Mouse (Mus musculus): ENCODE results near the gene Enpp7. TPM values are rescaled to one million over a fixed set of nuclear protein-coding genes. Genes with fewer than 3 reads are reported as not detected.

Gene Enpp7
- polyA plus RNA-seq (2016; fragmentation: Nextera tagmentation; extraction: Ambion mirVana): not detected in 2 replicates

DNA sequence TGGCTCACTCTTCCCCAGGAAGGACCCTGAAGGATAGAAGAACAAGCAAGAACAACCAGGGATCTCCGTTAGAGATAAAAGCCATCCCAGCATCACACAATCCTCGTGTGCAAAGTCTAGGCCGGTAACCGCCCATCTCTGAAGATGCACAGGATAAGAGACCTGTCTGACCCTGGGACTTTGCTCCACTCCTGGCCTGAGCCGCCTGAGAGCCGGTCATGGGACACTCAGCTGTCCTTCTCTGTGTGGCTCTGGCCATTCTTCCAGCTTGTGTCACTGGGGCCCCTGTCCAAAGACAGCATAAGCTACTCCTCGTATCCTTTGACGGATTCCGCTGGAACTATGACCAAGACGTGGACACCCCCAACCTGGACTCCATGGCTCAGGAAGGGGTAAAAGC lies at the start of gene Enpp7:
Gene Enpp7, plus strand, starts transcription at position 190 of the 400 bp plus-strand sequence.
- H3K27ac ChIP-seq (replicated peaks): no peak within 1 kb of the TSS
- H3K4me1 ChIP-seq: no peaks in the 10 kb centered on the region; the same call in none of the 2 replicates
- WGBS: 90% methylated on average over 10 of the region's 10 CpGs
- no peak for DNase-seq (ENCODE audit: low spot score)
- H3K9me3 ChIP-seq: no peaks in the 10 kb centered on the region
- no peaks in the 10 kb centered on the region for H3K27me3 ChIP-seq (replicated peaks; ENCODE audit: low read depth, poor library complexity, severe bottlenecking)
- no peaks in the 10 kb centered on the region for H3K36me3 ChIP-seq (replicated peaks)
- H3K4me3 ChIP-seq: no peak within 1 kb of the TSS

DNA sequence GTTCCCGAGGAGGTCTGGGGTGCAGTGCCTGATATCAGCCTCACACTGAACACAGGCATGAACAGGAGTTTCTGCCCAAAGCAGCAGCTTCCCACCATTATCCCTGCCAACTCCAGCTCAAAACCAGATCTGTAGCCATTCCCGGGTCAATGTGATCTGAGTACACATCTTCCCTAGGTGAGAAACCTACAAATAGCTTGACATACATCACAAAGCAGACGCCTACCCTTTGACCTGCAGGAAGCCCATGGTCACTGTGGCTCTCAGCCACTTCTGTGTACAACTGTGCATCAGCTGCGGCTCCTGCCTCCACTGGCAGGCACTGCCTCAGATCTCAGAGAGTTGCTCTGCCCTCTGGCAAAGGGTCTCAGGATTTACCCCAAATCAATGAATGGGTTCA lies 48.3 kb upstream of the Enpp7 start:
- no peaks in the 10 kb centered on the region for H3K9me3 ChIP-seq
- no peak for DNase-seq (ENCODE audit: low spot score)
- H3K27me3 ChIP-seq (replicated peaks; ENCODE audit: low read depth, poor library complexity, severe bottlenecking): peaks cover 7% of the 10 kb centered on the region
- no peak overlapping the region for H3K4me3 ChIP-seq
- no peaks in the 10 kb centered on the region for H3K36me3 ChIP-seq (replicated peaks)
- WGBS: 84% methylated on average over 4 of the region's 4 CpGs
- H3K4me1 ChIP-seq: peaks cover 11% of the 10 kb centered on the region
- no peak overlapping the region for H3K27ac ChIP-seq (replicated peaks)

DNA sequence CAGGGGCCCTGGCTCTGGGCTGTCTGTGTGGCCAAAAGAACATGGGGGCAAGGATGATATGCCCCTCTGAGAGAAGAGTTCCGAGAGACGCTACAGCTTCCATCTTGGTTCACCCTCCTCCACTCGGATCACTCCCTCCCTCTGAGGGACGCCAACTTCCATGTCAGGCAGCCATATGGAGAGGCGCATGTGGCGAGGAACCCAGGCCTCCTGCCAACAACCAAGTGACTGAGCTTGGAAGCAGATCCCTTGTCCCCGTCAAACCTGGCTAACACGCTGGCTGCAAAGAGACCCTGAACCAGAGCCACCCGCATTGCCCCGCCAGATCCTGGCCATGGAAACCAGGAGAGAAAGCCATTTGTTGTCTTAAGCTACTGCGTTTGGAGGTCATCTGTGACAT lies 47.4 kb upstream of the Enpp7 start:
- Histone ChIP-seq H3K4me1 (peaks cover 11% of the 10 kb centered on the region), H3K36me3 (replicated peaks) (no peaks in the 10 kb centered on the region), H3K9me3 (no peaks in the 10 kb centered on the region), H3K4me3 (no peak overlapping the region), H3K27me3 (replicated peaks; ENCODE audit: low read depth, poor library complexity, severe bottlenecking) (peaks cover 7% of the 10 kb centered on the region), H3K27ac (replicated peaks) (no peak overlapping the region)
- DNase-seq (ENCODE audit: low spot score): no peak
- WGBS: 83% methylated on average over 11 of the region's 11 CpGs

DNA sequence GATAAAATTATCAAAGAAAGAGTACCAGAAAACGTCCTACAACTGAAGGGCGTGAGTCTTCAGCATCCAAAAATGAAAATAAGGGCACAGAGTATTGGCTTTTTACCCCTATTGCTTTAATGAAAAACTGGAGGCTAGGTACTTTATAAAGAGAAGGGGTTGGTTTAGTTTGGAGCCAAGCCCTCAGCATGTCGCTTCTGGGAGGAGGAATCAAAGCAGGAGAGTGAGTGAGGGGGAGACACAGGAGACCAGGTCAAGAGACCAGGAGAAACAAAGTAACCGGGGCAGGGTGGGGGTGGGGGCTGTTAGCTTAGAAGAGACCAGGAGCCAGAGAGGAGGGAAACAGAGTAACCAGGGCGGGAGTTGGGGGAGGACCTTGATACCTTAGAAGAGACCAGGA lies 46.7 kb upstream of the Enpp7 start:
- Histone ChIP-seq H3K36me3 (replicated peaks) (no peaks in the 10 kb centered on the region), H3K4me3 (no peak overlapping the region), H3K27ac (replicated peaks) (no peak overlapping the region), H3K9me3 (no peaks in the 10 kb centered on the region), H3K4me1 (peaks cover 6% of the 10 kb centered on the region), H3K27me3 (replicated peaks; ENCODE audit: low read depth, poor library complexity, severe bottlenecking) (peaks cover 7% of the 10 kb centered on the region)
- DNase-seq (ENCODE audit: low spot score): no peak
- WGBS: 51% methylated on average over 5 of the region's 5 CpGs

DNA sequence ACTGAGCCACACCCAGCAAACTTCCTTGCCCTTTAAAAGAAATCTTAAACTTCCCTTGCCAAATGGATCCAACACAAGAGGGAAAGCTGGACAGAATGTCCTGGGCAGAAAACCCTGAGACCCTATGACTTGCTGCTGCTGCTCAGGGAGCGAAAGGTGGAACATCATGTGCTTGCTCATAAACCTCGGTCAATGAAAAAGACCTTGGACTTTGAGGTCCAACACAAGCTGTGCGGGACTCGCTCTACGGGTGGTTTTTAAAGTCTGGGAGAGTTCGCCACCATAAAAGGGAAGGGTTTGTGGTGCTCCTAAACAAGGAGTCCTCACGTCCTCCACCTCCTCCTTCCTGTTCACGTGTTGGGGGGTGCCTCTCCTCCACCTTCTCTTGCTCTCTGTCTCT lies 42.1 kb upstream of the Enpp7 start:
- DNase-seq (ENCODE audit: low spot score): no peak
- H3K36me3 ChIP-seq (replicated peaks): no peaks in the 10 kb centered on the region
- H3K4me1 ChIP-seq: peaks cover 6% of the 10 kb centered on the region; the same call in 1 of the 2 replicates
- H3K27ac ChIP-seq (replicated peaks): no peak overlapping the region
- WGBS: 87% methylated on average over 8 of the region's 8 CpGs
- H3K4me3 ChIP-seq: no peak overlapping the region
- peaks cover 14% of the 10 kb centered on the region for H3K27me3 ChIP-seq (replicated peaks; ENCODE audit: low read depth, poor library complexity, severe bottlenecking)
- H3K9me3 ChIP-seq: no peaks in the 10 kb centered on the region

DNA sequence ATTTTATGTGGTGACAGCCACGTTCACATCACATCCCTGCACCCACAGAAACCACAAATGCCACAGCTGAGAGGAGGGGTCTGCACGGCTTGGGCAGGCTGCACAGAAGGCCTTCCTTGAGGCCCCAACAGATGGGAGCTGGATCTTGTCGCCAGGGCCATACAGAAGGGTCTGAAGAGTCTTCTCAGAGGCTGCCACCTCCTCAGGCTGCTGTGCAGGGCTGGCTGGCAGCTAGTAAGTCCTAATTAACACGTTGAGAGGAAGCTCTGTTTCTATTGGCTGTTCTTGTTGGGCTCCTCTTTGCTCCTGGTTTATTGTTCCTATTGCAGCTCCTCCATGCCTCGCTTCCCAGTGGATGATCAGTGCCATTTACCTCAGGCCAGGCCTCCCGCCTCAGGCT lies 33.0 kb upstream of the Enpp7 start:
- no peak overlapping the region for H3K4me3 ChIP-seq
- DNase-seq (ENCODE audit: low spot score): no peak
- H3K36me3 ChIP-seq (replicated peaks): no peaks in the 10 kb centered on the region
- H3K27me3 ChIP-seq (replicated peaks; ENCODE audit: low read depth, poor library complexity, severe bottlenecking): peaks cover 23% of the 10 kb centered on the region; the same call in 1 of the 2 replicates
- H3K27ac ChIP-seq (replicated peaks): 0 out of 2 replicates have a peak overlapping the region, but pooled peaks have one; percentile 24
- 47% methylated on average over 6 of the region's 6 CpGs for WGBS
- peaks cover 38% of the 10 kb centered on the region for H3K4me1 ChIP-seq
- H3K9me3 ChIP-seq: no peaks in the 10 kb centered on the region

DNA sequence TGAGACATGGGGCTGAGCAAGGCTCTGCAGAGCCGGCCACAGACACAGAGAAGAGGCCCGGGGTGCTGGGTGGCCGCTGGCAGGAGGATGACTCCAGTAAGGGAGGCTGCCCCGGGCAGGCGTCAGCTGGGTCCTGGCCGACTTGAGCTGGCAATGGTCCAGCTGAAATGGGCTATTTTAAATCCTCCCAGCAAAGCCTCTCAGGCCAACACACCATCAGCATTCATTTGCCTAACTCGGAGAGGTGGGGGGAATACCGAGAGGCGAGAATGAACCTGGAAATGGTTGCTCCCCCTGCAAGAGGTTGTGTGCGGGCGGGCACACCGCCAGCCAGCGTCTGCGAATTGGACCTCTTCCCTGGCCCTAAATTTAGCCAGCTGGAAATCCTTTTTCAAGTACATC lies 30.9 kb upstream of the Enpp7 start:
- Histone ChIP-seq H3K9me3 (no peaks in the 10 kb centered on the region), H3K4me1 (peaks cover 48% of the 10 kb centered on the region), H3K27ac (replicated peaks) (no peak overlapping the region), H3K27me3 (replicated peaks; ENCODE audit: low read depth, poor library complexity, severe bottlenecking) (peaks cover 11% of the 10 kb centered on the region; the same call in 1 of the 2 replicates), H3K4me3 (no peak overlapping the region), H3K36me3 (replicated peaks) (no peaks in the 10 kb centered on the region)
- DNase-seq (ENCODE audit: low spot score): no peak
- WGBS: 75% methylated on average over 14 of the region's 14 CpGs

DNA sequence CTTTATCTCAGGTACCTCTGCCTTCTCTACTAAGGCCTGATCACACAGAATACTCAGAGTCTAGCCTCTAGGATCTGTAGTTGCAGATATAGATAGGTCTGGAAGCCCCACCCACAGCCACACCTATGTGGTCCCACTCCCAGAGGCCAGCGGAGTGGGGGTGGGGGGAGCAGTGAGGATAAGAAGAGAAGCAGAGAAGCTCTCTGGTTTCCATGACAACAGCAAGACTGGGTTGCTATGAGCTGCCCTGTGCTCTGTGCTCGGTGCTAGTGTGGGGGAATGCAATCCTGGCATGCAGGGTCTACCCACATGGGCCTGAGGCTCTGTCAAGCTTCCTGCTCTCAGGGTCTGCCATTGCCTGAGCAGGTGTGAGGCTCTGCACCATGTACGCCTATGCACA lies 27.3 kb upstream of the Enpp7 start:
- DNase-seq (ENCODE audit: low spot score): no peak
- Histone ChIP-seq H3K27ac (replicated peaks) (no peak overlapping the region), H3K4me3 (no peak overlapping the region), H3K4me1 (peaks cover 48% of the 10 kb centered on the region), H3K27me3 (replicated peaks; ENCODE audit: low read depth, poor library complexity, severe bottlenecking) (peaks cover 11% of the 10 kb centered on the region; the same call in 1 of the 2 replicates), H3K36me3 (replicated peaks) (no peaks in the 10 kb centered on the region), H3K9me3 (no peaks in the 10 kb centered on the region)
- 70% methylated on average over 3 of the region's 3 CpGs for WGBS

DNA sequence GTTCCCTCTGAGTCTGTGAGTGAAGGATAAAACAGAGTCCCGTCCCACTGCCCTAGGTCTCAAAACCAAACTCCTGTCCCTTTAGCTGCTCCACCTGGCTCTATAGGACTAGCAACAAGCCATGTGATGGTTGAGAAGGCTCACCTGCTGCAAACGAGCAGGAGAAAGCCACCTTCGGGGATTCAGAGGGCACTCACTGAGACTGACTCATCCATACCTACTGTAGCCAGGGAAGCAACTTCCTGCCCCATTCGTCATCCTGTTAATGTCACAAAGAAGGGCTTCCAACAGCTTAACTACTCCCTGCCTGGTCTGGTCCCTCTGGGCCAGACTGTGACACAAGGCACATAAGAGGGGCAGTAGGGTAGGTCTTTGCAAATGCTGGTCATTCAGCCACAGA lies 25.5 kb upstream of the Enpp7 start:
- DNase-seq (ENCODE audit: low spot score): no peak
- WGBS: 62% methylated on average over 4 of the region's 4 CpGs
- H3K36me3 ChIP-seq (replicated peaks): no peaks in the 10 kb centered on the region
- no peaks in the 10 kb centered on the region for H3K9me3 ChIP-seq
- no peak overlapping the region for H3K4me3 ChIP-seq
- peaks cover 59% of the 10 kb centered on the region for H3K4me1 ChIP-seq
- no peak overlapping the region for H3K27ac ChIP-seq (replicated peaks)
- 0 out of 2 replicates have a peak, but pooled peaks cover 4% of the 10 kb centered on the region for H3K27me3 ChIP-seq (replicated peaks; ENCODE audit: low read depth, poor library complexity, severe bottlenecking)

DNA sequence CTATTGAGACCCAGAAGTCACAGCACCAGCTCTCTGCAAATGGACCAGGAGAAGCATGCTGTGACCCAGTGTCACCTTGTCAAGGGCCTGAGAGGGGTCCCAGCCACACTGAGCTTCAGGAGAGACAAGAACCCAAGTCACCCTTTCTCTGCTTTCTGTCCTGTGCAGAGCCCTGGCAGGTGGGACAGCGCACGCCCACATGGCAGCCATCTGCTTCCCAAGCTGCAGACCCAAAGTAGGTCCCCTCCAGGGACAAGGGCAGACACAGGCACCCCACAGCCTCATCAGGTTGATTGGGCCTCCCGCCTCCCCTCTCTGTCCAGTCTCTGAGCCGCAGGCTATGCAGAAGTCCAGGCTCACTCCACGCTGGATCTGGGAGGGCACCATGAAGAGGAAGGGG lies 24.1 kb upstream of the Enpp7 start:
- Histone ChIP-seq H3K9me3 (no peaks in the 10 kb centered on the region), H3K4me1 (peaks cover 59% of the 10 kb centered on the region), H3K27ac (replicated peaks) (peak overlapping the region; percentile 52; the same call in 1 of the 2 replicates), H3K27me3 (replicated peaks; ENCODE audit: low read depth, poor library complexity, severe bottlenecking) (0 out of 2 replicates have a peak, but pooled peaks cover 4% of the 10 kb centered on the region), H3K4me3 (no peak overlapping the region), H3K36me3 (replicated peaks) (no peaks in the 10 kb centered on the region)
- 83% methylated on average over 5 of the region's 5 CpGs for WGBS
- DNase-seq (ENCODE audit: low spot score): no peak

DNA sequence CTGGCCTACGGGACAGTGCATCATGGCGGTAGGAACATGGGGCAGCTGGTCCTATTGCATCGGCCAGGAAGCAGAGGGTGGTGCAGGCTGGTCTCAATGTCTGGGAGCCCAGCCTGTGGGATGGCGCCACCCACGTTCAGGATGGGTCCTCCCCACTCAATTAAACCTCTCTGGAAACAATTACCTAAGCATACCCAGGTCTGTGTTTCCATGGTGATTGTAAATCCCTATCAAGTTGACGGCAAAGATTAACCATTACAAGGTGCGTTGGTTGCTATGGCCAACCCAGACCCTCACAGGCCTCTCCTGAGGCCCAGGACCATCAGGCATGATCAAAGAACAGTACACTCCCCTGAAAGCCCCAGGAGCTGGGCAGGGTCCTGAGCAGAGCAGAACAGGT lies 22.9 kb upstream of the Enpp7 start:
- H3K27ac ChIP-seq (replicated peaks): peak overlapping the region; percentile 59
- WGBS: 35% methylated on average over 7 of the region's 7 CpGs
- H3K27me3 ChIP-seq (replicated peaks; ENCODE audit: low read depth, poor library complexity, severe bottlenecking): peaks cover 4% of the 10 kb centered on the region; the same call in 1 of the 2 replicates
- no peaks in the 10 kb centered on the region for H3K36me3 ChIP-seq (replicated peaks)
- no peak overlapping the region for H3K4me3 ChIP-seq
- no peaks in the 10 kb centered on the region for H3K9me3 ChIP-seq
- H3K4me1 ChIP-seq: peaks cover 50% of the 10 kb centered on the region
- DNase-seq (ENCODE audit: low spot score): peak; percentile 68

DNA sequence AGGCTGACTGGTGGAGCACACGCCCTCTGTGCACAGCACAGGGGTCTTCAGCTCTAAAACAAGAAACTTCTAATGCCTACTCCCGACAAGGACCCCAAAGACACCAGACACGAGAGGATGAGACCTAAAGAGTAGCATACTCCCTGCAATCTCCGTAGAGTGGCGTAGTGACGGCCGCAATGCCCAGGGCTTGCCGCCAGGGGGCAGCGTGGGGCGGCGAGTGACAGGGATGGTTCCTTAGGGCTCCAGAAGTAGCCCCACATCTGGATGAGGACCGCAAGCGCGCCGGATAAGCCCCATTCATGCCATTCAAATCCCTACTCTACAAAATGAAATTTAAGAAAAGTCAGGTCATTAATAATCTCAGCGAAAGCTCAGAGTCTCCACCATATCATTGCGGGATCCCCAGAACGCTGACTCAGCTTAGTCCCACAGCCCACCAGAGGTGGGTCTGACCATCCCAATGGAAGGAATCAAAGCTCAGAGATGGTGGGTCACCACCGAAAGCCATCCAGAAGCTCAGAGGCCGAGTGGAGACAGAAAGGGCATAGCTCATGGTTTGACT lies 16.4 kb upstream of the Enpp7 start:
- Histone ChIP-seq H3K4me3 (no peak overlapping the region), H3K27ac (replicated peaks) (no peak overlapping the region), H3K27me3 (replicated peaks; ENCODE audit: low read depth, poor library complexity, severe bottlenecking) (peaks cover 41% of the 10 kb centered on the region), H3K4me1 (peaks cover 31% of the 10 kb centered on the region), H3K9me3 (no peaks in the 10 kb centered on the region), H3K36me3 (replicated peaks) (no peaks in the 10 kb centered on the region)
- peak; percentile 75 for DNase-seq (ENCODE audit: low spot score)
- WGBS: 35% methylated on average over 20 of the region's 20 CpGs

Data from embryonic facial prominence, embryonic 10.5 days (tissue).